8 mouse cellular contexts compared by ENCODE assay signal in genomic region chr4:141534947-141535680, GRCm38 (mm10). TPM values are rescaled to one million over a fixed set of nuclear protein-coding genes. Genes with fewer than 3 reads are reported as not detected.
DNase-seq lines count a peak whose midpoint lies in the region; ATAC-seq lines count a peak whose summit lies in the region.

No protein-coding gene starts in this region.

- peak overlapping the region; percentile 94 for H3K4me3 ChIP-seq in forebrain, embryonic 16.5 days (replicated peaks; ENCODE audit: low read length)
- H3K4me3 ChIP-seq in hindbrain, embryonic 12.5 days, result peak overlapping the region; percentile 99
- peak overlapping the region; percentile 97 for H3K4me3 ChIP-seq in limb, embryonic 12.5 days (replicated peaks)
- peak overlapping the region; percentile 98 for H3K4me3 ChIP-seq in midbrain, embryonic 10.5 days

- no peak for ATAC-seq in CD4-positive, CD25-positive, alpha-beta regulatory T cell, adult 4 months
- ATAC-seq in forebrain, embryonic 16.5 days, result peak; percentile 24; the same call in 1 of the 2 replicates
- peak; percentile 46 for ATAC-seq in hindbrain, embryonic 12.5 days (ENCODE audit: low FRiP score)
- ATAC-seq in limb, embryonic 12.5 days (ENCODE audit: insufficient number of reproducible peaks, insufficient read depth, low FRiP score, low TSS enrichment, low read depth), result no peak

- peak overlapping the region; percentile 47 for H3K9ac ChIP-seq in forebrain, embryonic 16.5 days (replicated peaks; ENCODE audit: low read depth, low read length)
- peak overlapping the region; percentile 98 for H3K9ac ChIP-seq in hindbrain, embryonic 12.5 days
- no peak overlapping the region for H3K9ac ChIP-seq in limb, embryonic 12.5 days (replicated peaks)

- no peaks in the 10 kb centered on the region for H3K9me3 ChIP-seq in forebrain, embryonic 16.5 days (ENCODE audit: control insufficient read depth, low read length)
- H3K9me3 ChIP-seq in hindbrain, embryonic 12.5 days (replicated peaks), result no peaks in the 10 kb centered on the region
- no peaks in the 10 kb centered on the region for H3K9me3 ChIP-seq in limb, embryonic 12.5 days
- peaks cover 4% of the 10 kb centered on the region; the same call in 1 of the 2 replicates for H3K9me3 ChIP-seq in midbrain, embryonic 10.5 days (replicated peaks)

- H3K36me3 ChIP-seq in forebrain, embryonic 16.5 days (ENCODE audit: control insufficient read depth, insufficient read depth), result no peaks in the 10 kb centered on the region
- peaks cover 4% of the 10 kb centered on the region; the same call in 1 of the 2 replicates for H3K36me3 ChIP-seq in hindbrain, embryonic 12.5 days
- H3K36me3 ChIP-seq in limb, embryonic 12.5 days, result no peaks in the 10 kb centered on the region
- H3K36me3 ChIP-seq in midbrain, embryonic 10.5 days, result peaks cover 11% of the 10 kb centered on the region

- peak overlapping the region; percentile 68 for H3K4me2 ChIP-seq in forebrain, embryonic 16.5 days (ENCODE audit: low read length)
- peak overlapping the region; percentile 84 for H3K4me2 ChIP-seq in hindbrain, embryonic 12.5 days (replicated peaks)
- peak overlapping the region; percentile 95 for H3K4me2 ChIP-seq in limb, embryonic 12.5 days

- peak; percentile 63 for DNase-seq in CD4-positive, CD25-positive, alpha-beta regulatory T cell, adult 2 months (ENCODE audit: low read depth, low spot score)
- DNase-seq in cerebellum, adult 8-10 months, result peak; percentile 58
- peak; percentile 73 for DNase-seq in midbrain, embryonic 10.5 days (ENCODE audit: low spot score)
- DNase-seq in skeletal muscle tissue, adult 2 months (ENCODE audit: low read depth, low spot score), result peak; percentile 44

- 3% methylated on average over 9 of the region's 11 CpGs for WGBS in forebrain, embryonic 16.5 days
- 10% methylated on average over 10 of the region's 11 CpGs for WGBS in hindbrain, embryonic 12.5 days
- 32% methylated on average over 10 of the region's 11 CpGs for WGBS in limb, embryonic 12.5 days
- whole genome bisulfite sequencing in midbrain, embryonic 10.5 days, result 13% methylated on average over 9 of the region's 11 CpGs

- H3K4me1 ChIP-seq in forebrain, embryonic 16.5 days (replicated peaks; ENCODE audit: control insufficient read depth, insufficient read depth, low read length), result peaks cover 35% of the 10 kb centered on the region
- peaks cover 39% of the 10 kb centered on the region for H3K4me1 ChIP-seq in hindbrain, embryonic 12.5 days
- peaks cover 23% of the 10 kb centered on the region for H3K4me1 ChIP-seq in limb, embryonic 12.5 days (replicated peaks)
- peaks cover 54% of the 10 kb centered on the region for H3K4me1 ChIP-seq in midbrain, embryonic 10.5 days

- no peaks in the 10 kb centered on the region for H3K27me3 ChIP-seq in forebrain, embryonic 16.5 days (replicated peaks; ENCODE audit: control insufficient read depth, insufficient read depth, low read length)
- no peaks in the 10 kb centered on the region for H3K27me3 ChIP-seq in hindbrain, embryonic 12.5 days
- H3K27me3 ChIP-seq in limb, embryonic 12.5 days, result no peaks in the 10 kb centered on the region
- H3K27me3 ChIP-seq in midbrain, embryonic 10.5 days (ENCODE audit: low read depth, poor library complexity, severe bottlenecking), result no peaks in the 10 kb centered on the region

- H3K27ac ChIP-seq in forebrain, embryonic 16.5 days (ENCODE audit: low read length), result peak overlapping the region; percentile 97
- peak overlapping the region; percentile 97 for H3K27ac ChIP-seq in hindbrain, embryonic 12.5 days
- H3K27ac ChIP-seq in limb, embryonic 12.5 days, result no peak overlapping the region
- H3K27ac ChIP-seq in midbrain, embryonic 10.5 days (replicated peaks), result peak overlapping the region; percentile 94

RNA-seq across cellular contexts. Expression of gene Spen, which starts 3.3 kb away (rescaled TPM):
- polyA plus RNA-seq in CD4-positive, CD25-positive, alpha-beta regulatory T cell, adult 4 months (2017; shearing (Covaris generic)), result 10 to 100 TPM; 12.1 to 18.5 TPM
- polyA plus RNA-seq in forebrain, embryonic 16.5 days (2015; fragmentation: Nextera tagmentation; extraction: Ambion mirVana), result 16.0 and 19.1 TPM in 2 replicates
- polyA plus RNA-seq in hindbrain, embryonic 12.5 days (2016; fragmentation: Nextera tagmentation; extraction: Ambion mirVana), result 21.7 and 23.7 TPM in 2 replicates
- polyA plus RNA-seq in limb, embryonic 12.5 days (2016; fragmentation: Nextera tagmentation; extraction: Ambion mirVana), result 14.1 and 16.6 TPM in 2 replicates
- 12.3 and 14.8 TPM in 2 replicates for polyA plus RNA-seq in midbrain, embryonic 10.5 days (2016; fragmentation: Nextera tagmentation; extraction: Ambion mirVana)

Comparison
In these comparisons a context has a peak if more than half of its experiments do, and no peak if none do; other contexts are left out.
1. ATAC-seq: peak in forebrain, embryonic 16.5 days (single experiment) and hindbrain, embryonic 12.5 days (single experiment); none in CD4-positive, CD25-positive, alpha-beta regulatory T cell, adult 4 months (single experiment) and limb, embryonic 12.5 days (single experiment).
2. Peak in every context shown above with its lines, with median percentiles within 50 percentile points of each other: DNase-seq, H3K4me2 ChIP-seq and H3K4me3 ChIP-seq.